Mouse (Mus musculus) lung, postnatal 0 days (tissue): ENCODE data around the gene Tnfrsf19. TPM values are rescaled to one million over a fixed set of nuclear protein-coding genes. Genes with fewer than 3 reads are reported as not detected.
A peak's percentile ranks its signal among the peaks of the same experiment; 100 is the strongest.

Experiments
- ATAC-seq: fragments of 200-750 bp; cut with Nextera tagmentation; 2 replicates; pipeline ENCODE4 v1.8.0; 2017; ENCODE audit warnings: moderate library complexity
- DNase-seq: peaks from one replicate; pipeline ENCODE4 v3.0.0-alpha.2; 2016; ENCODE audit warnings: low spot score
- H3K27ac ChIP-seq: fragments of 300-500 bp; sonication (generic); 2 replicates; pipeline ENCODE4 v1.5.1; 2014; ENCODE audit warnings: antibody characterized with exemption, mild to moderate bottlenecking, low read length, mixed read lengths
- H3K27me3 ChIP-seq: fragments of 300-500 bp; sonication (generic); replicated peaks from 2 replicates; pipeline ENCODE4 v1.6.1; 2014; ENCODE audit warnings: low read length, mixed read lengths; ENCODE audit not compliant: insufficient read depth
- H3K36me3 ChIP-seq: fragments of 300-500 bp; sonication (generic); 2 replicates; pipeline ENCODE4 v1.6.1; 2014; ENCODE audit warnings: low read length, mixed read lengths; ENCODE audit not compliant: insufficient read depth
- H3K4me1 ChIP-seq: fragments of 300-500 bp; sonication (generic); 2 replicates; pipeline ENCODE4 v1.6.1; 2014; ENCODE audit warnings: antibody characterized with exemption, low read depth, low read length, mixed read lengths; ENCODE audit not compliant: insufficient read depth
- H3K4me2 ChIP-seq: fragments of 300-500 bp; sonication (generic); replicated peaks from 2 replicates; pipeline ENCODE4 v1.6.1; 2014; ENCODE audit warnings: low read depth, mild to moderate bottlenecking, low read length, moderate library complexity, mixed read lengths
- H3K4me3 ChIP-seq: fragments of 300-500 bp; sonication (generic); 2 replicates; pipeline ENCODE4 v1.5.1; 2014; ENCODE audit warnings: low read depth, low read length
- H3K9ac ChIP-seq: fragments of 300-500 bp; sonication (generic); replicated peaks from 2 replicates; pipeline ENCODE4 v1.6.1; 2014; ENCODE audit warnings: low read depth, mild to moderate bottlenecking
- H3K9me3 ChIP-seq: fragments of 300-500 bp; sonication (generic); 2 replicates; pipeline ENCODE4 v1.6.1; 2016; ENCODE audit warnings: low read length, mixed read lengths
- CTCF ChIP-seq: IDR thresholded peaks from 2 replicates; pipeline ENCODE4 v1.5.1; 2016; ENCODE audit warnings: antibody characterized with exemption, mild to moderate bottlenecking
- EP300 ChIP-seq: IDR thresholded peaks from 2 replicates; pipeline ENCODE4 v1.6.1; 2016; ENCODE audit warnings: antibody characterized with exemption, mild to moderate bottlenecking, control low read depth
- WGBS: fragments of 180-500 bp; shearing (Covaris S2); extraction: QIAGEN DNeasy Blood & Tissue Kit; methylation state at CpG from one replicate; pipeline ENCODE4 v1.1.7; 2014; 5-methylcytosine and 5-hydroxymethylcytosine counted together
- polyA plus RNA-seq: library from polyadenylated mRNA; unstranded; fragments of >200 nt; fragmentation: Nextera tagmentation; extraction: Ambion mirVana; gene quantifications from 2 replicates; pipeline ENCODE4 v1.2.1, GENCODE M21; 2015

Tnfrsf19 gene
- polyA plus RNA-seq, 1 experiment from 2014 or later = 35.0 TPM

- DNase-seq = no peak
- Histone ChIP-seq H3K9ac (no peak overlapping the region), H3K27me3 (no peaks in the 10 kb centered on the region), H3K36me3 (no peaks in the 10 kb centered on the region), H3K27ac (no peak overlapping the region), H3K4me2 (no peak overlapping the region), H3K4me3 (no peak overlapping the region), H3K4me1 (peaks cover 8% of the 10 kb centered on the region; the same call in 1 of the 2 replicates), H3K9me3 (no peaks in the 10 kb centered on the region)
- ATAC-seq = no peak
- WGBS = 77% methylated on average over 6 of the region's 6 CpGs
- no peak for TF ChIP-seq CTCF
These were observed 49.7 kb downstream of the Tnfrsf19 start for GRCm38 (mm10) chr14:60996556-60996955.

GRCm38 (mm10) chr14:60993506-60993905, 52.8 kb downstream of the Tnfrsf19 start:
- TF ChIP-seq CTCF (no peak), EP300 (peak; percentile 44; the same call in 1 of the 2 replicates)
- peak; percentile 92 for DNase-seq
- Histone ChIP-seq H3K4me2 (peak overlapping the region; percentile 38; the same call in 1 of the 2 replicates), H3K27me3 (no peaks in the 10 kb centered on the region), H3K4me1 (peaks cover 8% of the 10 kb centered on the region; the same call in 1 of the 2 replicates), H3K36me3 (no peaks in the 10 kb centered on the region), H3K4me3 (no peak overlapping the region), H3K9ac (no peak overlapping the region), H3K9me3 (no peaks in the 10 kb centered on the region), H3K27ac (no peak overlapping the region)
- ATAC-seq = peak; percentile 96
- 34% methylated on average over 10 of the region's 10 CpGs for WGBS

- peak overlapping the region; percentile 38 for H3K4me2 ChIP-seq
These were observed 53.2 kb downstream of the Tnfrsf19 start for GRCm38 (mm10) chr14:60993092-60993491.

GRCm38 (mm10) chr14:60992144-60992543, 54.1 kb downstream of the Tnfrsf19 start:
- Histone ChIP-seq H3K27ac (no peak overlapping the region), H3K4me1 (peaks cover 8% of the 10 kb centered on the region; the same call in 1 of the 2 replicates), H3K9ac (no peak overlapping the region), H3K4me2 (no peak overlapping the region), H3K4me3 (no peak overlapping the region), H3K27me3 (no peaks in the 10 kb centered on the region), H3K36me3 (no peaks in the 10 kb centered on the region), H3K9me3 (no peaks in the 10 kb centered on the region)
- no peak for ATAC-seq
- 77% methylated on average over 4 of the region's 4 CpGs for WGBS
- DNase-seq = no peak
- TF ChIP-seq CTCF (no peak), EP300 (no peak)

More at GRCm38 (mm10) chr14:60993092-60993491, 53.2 kb downstream of the Tnfrsf19 start:
- H3K4me1 ChIP-seq = peaks cover 8% of the 10 kb centered on the region; the same call in 1 of the 2 replicates
- no peaks in the 10 kb centered on the region for H3K9me3 ChIP-seq
- no peak for TF ChIP-seq EP300
- no peak for TF ChIP-seq CTCF
- H3K27me3 ChIP-seq = no peaks in the 10 kb centered on the region
- 0 out of 2 replicates have a peak overlapping the region, but pooled peaks have one; percentile 4 for H3K27ac ChIP-seq
- peak; percentile 32 for DNase-seq
- H3K9ac ChIP-seq = no peak overlapping the region
- ATAC-seq = peak; percentile 23
- H3K36me3 ChIP-seq = no peaks in the 10 kb centered on the region
- 60% methylated on average over 3 of the region's 3 CpGs for WGBS
- H3K4me3 ChIP-seq = no peak overlapping the region

GRCm38 (mm10) chr14:60988228-60988627, 58.1 kb downstream of the Tnfrsf19 start:
- H3K27ac ChIP-seq = no peak overlapping the region
- 39% methylated on average over 6 of the region's 6 CpGs for WGBS
- TF ChIP-seq CTCF (no peak), EP300 (no peak)

GRCm38 (mm10) chr14:60986926-60987325, 59.4 kb downstream of the Tnfrsf19 start:
- H3K4me2 ChIP-seq = no peak overlapping the region
- no peaks in the 10 kb centered on the region for H3K9me3 ChIP-seq
- no peaks in the 10 kb centered on the region for H3K27me3 ChIP-seq
- H3K27ac ChIP-seq = no peak overlapping the region
- no peaks in the 10 kb centered on the region for H3K36me3 ChIP-seq
- DNase-seq = no peak
- no peak overlapping the region for H3K4me3 ChIP-seq
- TF ChIP-seq EP300 (no peak), CTCF (no peak)
- ATAC-seq = no peak
- 81% methylated on average over 5 of the region's 5 CpGs for WGBS
- H3K9ac ChIP-seq = no peak overlapping the region
- peaks cover 7% of the 10 kb centered on the region; the same call in 1 of the 2 replicates for H3K4me1 ChIP-seq

More at GRCm38 (mm10) chr14:60988228-60988627, 58.1 kb downstream of the Tnfrsf19 start:
- peaks cover 15% of the 10 kb centered on the region for H3K4me1 ChIP-seq
- no peak overlapping the region for H3K4me2 ChIP-seq
- H3K9me3 ChIP-seq = no peaks in the 10 kb centered on the region
- no peak overlapping the region for H3K9ac ChIP-seq
- DNase-seq = no peak
- no peaks in the 10 kb centered on the region for H3K27me3 ChIP-seq
- no peak for ATAC-seq
- no peaks in the 10 kb centered on the region for H3K36me3 ChIP-seq
- no peak overlapping the region for H3K4me3 ChIP-seq
